Mouse (Mus musculus) stomach, embryonic 15.5 days (tissue): ENCODE measurements around the gene Sde2. TPM values are rescaled to one million over a fixed set of nuclear protein-coding genes. Genes with fewer than 3 reads are reported as not detected.

ENCODE experiments used
- ATAC-seq: fragments of 200-750 bp; cut with Nextera tagmentation; 2 replicates; pipeline ENCODE4 v1.8.0; 2017; ENCODE audit warnings: low read depth, moderate number of reproducible peaks, moderate TSS enrichment; ENCODE audit not compliant: insufficient read depth, low FRiP score
- H3K27ac ChIP-seq: fragments of 300-500 bp; sonication (generic); 2 replicates; pipeline ENCODE4 v1.5.1; 2015; ENCODE audit warnings: mild to moderate bottlenecking, inconsistent platforms
- H3K27me3 ChIP-seq: fragments of 300-500 bp; sonication (generic); replicated peaks from 2 replicates; pipeline ENCODE4 v1.6.1; 2015; ENCODE audit warnings: inconsistent platforms
- H3K36me3 ChIP-seq: fragments of 300-500 bp; sonication (generic); 2 replicates; pipeline ENCODE4 v1.6.1; 2015; ENCODE audit warnings: inconsistent platforms
- H3K4me1 ChIP-seq: fragments of 300-500 bp; sonication (generic); 2 replicates; pipeline ENCODE4 v1.6.1; 2015; ENCODE audit warnings: inconsistent platforms
- H3K4me2 ChIP-seq: fragments of 300-500 bp; sonication (generic); 2 replicates; pipeline ENCODE4 v1.6.1; 2015; ENCODE audit warnings: mild to moderate bottlenecking, inconsistent platforms
- H3K4me3 ChIP-seq: fragments of 300-500 bp; sonication (generic); replicated peaks from 2 replicates; pipeline ENCODE4 v1.5.1; 2015; ENCODE audit warnings: inconsistent platforms
- H3K9ac ChIP-seq: fragments of 300-500 bp; sonication (generic); 2 replicates; pipeline ENCODE4 v1.6.1; 2015; ENCODE audit warnings: inconsistent platforms
- H3K9me3 ChIP-seq: fragments of 300-500 bp; sonication (generic); 2 replicates; pipeline ENCODE4 v1.6.1; 2016; ENCODE audit warnings: inconsistent platforms
- WGBS: fragments of 180-500 bp; shearing (Covaris S2); methylation state at CpG from one replicate; pipeline ENCODE4 v1.1.7; 2015; 5-methylcytosine and 5-hydroxymethylcytosine counted together
- polyA plus RNA-seq: library from polyadenylated mRNA; unstranded; fragments of >200 nt; fragmentation: Nextera tagmentation; extraction: Ambion mirVana; gene quantifications from 2 replicates; pipeline ENCODE4 v1.2.1, GENCODE M21; 2015

The Sde2 gene
- polyA plus RNA-seq = 30.7 and 34.4 TPM in 2 replicates

DNA sequence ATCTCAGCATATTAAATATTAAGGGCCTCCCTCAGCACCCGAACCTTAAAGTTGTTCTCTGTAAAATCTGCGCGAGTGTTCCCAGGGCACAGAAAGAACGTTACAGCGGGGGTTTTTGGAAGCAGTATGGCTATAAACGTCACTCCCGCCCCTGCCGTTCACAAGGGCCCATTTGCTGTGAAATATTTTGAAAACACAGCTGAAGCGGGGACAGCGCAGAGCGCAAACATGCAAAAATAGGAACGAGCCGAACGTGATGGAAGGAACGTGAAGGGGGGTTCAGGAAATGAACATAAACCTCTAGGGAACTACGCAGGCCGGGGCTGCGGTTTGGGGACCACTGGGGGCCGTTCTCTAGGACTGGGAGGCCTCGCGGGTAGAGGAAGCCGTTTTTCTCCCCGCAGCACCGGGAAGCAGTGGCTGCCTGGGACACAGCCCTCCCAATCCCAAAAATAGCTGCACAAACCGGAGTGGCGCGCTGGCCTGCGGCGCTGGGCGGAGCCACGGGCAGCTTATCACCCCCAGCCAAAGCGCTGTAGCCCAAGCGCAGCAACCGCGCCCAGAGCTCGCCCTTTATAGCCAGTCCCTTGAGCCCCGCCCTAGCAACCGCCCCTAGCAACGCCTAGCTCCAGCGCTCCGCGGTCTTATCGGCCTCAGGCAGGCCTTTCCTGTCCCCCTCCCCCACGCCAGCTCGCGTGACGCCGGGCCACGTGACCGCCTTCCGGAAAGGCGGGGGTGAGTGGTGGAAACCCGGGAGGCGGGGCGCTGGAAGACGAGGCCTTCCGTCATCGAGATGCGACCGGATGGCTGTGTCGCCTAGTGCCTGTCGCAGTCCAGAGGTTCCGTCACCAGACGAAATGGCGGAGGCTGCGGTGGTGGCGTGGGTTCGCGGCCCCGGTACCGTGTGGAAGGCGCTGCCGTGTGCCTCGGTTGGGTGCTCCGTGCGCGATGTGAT lies at the start of gene Sde2:
Gene Sde2, plus strand, starts transcription at position 812 of the 955 bp plus-strand sequence.
- Histone ChIP-seq H3K36me3 (peaks cover 3% of the 10 kb centered on the region; the same call in 1 of the 2 replicates), H3K4me2 (peak within 1 kb of the TSS; percentile 81), H3K4me3 (peak within 1 kb of the TSS; percentile 78), H3K9ac (peak within 1 kb of the TSS; percentile 69), H3K9me3 (no peaks in the 10 kb centered on the region), H3K27ac (peak within 1 kb of the TSS; percentile 99), H3K27me3 (no peaks in the 10 kb centered on the region), H3K4me1 (peaks cover 19% of the 10 kb centered on the region)
- ATAC-seq = peak; percentile 99
- WGBS = under 1% methylated on average over 77 of the region's 77 CpGs

DNA sequence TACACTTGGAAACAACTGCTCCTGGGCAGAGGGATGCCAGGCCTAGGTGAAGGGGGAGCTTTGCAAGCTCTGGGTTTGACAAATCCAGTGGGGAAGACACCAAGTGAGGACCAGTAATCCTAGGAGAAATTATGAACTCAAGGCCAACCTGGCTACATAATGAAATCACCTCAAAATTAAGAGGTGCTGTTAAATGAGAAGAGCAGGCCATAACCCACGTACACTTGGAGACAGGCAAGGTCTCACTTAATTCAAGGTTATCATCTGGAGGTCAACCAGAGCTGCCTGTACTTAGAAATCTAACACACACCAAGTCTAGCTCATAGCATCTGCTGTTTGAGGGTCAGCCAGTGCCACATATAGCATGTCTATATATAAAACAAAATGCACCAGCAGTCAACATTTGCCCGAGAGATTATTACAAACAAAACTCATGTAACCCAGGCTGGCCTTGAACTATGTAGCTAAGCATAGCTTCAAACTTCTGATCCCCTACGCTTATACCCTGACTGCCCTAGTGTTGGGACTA lies 49.4 kb upstream of the Sde2 start:
- Histone ChIP-seq H3K27ac (no peak overlapping the region), H3K4me2 (no peak overlapping the region), H3K9me3 (no peaks in the 10 kb centered on the region), H3K4me1 (no peaks in the 10 kb centered on the region), H3K36me3 (peaks cover 46% of the 10 kb centered on the region), H3K9ac (no peak overlapping the region), H3K27me3 (no peaks in the 10 kb centered on the region), H3K4me3 (no peak overlapping the region)
- ATAC-seq = no peak
- 71% methylated on average over 3 of the region's 3 CpGs for WGBS

DNA sequence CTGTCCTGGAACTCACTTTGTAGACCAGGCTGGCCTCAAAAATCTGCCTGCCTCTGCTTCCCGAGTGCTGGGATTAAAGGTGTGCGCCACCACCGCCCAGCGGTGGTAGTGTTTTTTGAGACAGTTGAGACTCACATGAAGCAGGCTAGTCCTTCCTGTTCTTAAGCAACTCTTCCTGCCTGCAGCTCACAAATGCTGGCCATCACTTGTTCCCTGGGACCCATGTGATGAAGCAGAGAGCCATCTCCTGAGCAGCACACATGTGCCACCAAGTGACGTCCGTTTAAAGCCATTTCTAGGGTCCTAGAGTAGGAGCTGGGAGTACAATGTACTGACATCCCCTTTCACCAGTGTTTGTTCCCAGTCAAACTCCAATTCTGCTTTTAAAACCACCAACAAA lies 47.0 kb upstream of the Sde2 start:
- Histone ChIP-seq H3K4me3 (no peak overlapping the region), H3K36me3 (peaks cover 64% of the 10 kb centered on the region)
- WGBS = 87% methylated on average over 6 of the region's 6 CpGs

DNA sequence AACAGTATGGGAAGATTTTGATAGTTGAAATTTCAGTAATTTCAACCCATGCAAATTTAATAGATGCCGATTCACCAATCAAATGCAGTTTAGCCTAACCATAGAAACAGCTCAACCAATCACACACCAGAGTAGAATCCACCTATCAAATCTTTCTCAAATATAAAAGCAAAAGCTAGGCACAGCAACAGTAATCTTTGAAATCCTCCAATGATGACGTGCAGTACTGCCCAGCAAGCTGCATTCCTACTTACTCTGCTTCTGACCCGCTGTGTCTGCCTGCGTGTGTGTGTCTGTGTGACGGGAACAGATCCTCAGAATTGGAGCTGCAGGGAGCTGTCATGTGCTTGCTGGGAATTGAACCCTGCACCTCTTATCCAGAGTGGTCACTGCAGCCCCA lies 42.1 kb upstream of the Sde2 start:
- H3K9me3 ChIP-seq = no peaks in the 10 kb centered on the region
- peaks cover 12% of the 10 kb centered on the region for H3K4me1 ChIP-seq
- no peak overlapping the region for H3K4me2 ChIP-seq
- no peak for ATAC-seq
- no peak overlapping the region for H3K27ac ChIP-seq
- 76% methylated on average over 5 of the region's 5 CpGs for WGBS
- no peak overlapping the region for H3K4me3 ChIP-seq
- no peak overlapping the region for H3K9ac ChIP-seq
- peaks cover 59% of the 10 kb centered on the region for H3K36me3 ChIP-seq
- no peaks in the 10 kb centered on the region for H3K27me3 ChIP-seq

More for the DNA sequence above, 47.0 kb upstream of the Sde2 start:
- Histone ChIP-seq H3K27me3 (no peaks in the 10 kb centered on the region), H3K9ac (no peak overlapping the region), H3K4me2 (no peak overlapping the region), H3K9me3 (no peaks in the 10 kb centered on the region), H3K4me1 (peaks cover 1% of the 10 kb centered on the region; the same call in 1 of the 2 replicates), H3K27ac (no peak overlapping the region)
- no peak for ATAC-seq

DNA sequence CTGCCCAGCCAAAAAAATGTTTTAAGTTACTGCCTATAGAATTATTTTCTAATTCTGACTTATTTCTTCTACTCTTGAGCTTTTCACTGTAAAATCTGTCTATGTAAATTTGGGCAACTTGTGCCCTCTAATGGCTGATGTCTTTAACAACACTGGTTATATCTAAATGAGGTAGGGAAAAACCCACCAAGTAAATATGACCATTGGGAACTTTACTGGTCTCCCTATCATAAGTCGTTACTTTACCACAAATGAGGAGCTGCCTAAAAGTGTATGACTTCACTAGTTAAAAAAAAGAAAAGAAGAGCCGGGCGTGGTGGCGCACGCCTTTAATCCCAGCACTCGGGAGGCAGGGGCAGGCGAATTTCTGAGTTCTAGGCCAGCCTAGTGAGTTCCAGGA lies 40.0 kb upstream of the Sde2 start:
- Histone ChIP-seq H3K9ac (no peak overlapping the region), H3K4me1 (peaks cover 18% of the 10 kb centered on the region), H3K27me3 (no peaks in the 10 kb centered on the region), H3K27ac (no peak overlapping the region), H3K9me3 (no peaks in the 10 kb centered on the region), H3K36me3 (peaks cover 38% of the 10 kb centered on the region), H3K4me2 (peak overlapping the region; percentile 52), H3K4me3 (peak overlapping the region; percentile 32)
- ATAC-seq = no peak
- WGBS = 69% methylated on average over 7 of the region's 7 CpGs

DNA sequence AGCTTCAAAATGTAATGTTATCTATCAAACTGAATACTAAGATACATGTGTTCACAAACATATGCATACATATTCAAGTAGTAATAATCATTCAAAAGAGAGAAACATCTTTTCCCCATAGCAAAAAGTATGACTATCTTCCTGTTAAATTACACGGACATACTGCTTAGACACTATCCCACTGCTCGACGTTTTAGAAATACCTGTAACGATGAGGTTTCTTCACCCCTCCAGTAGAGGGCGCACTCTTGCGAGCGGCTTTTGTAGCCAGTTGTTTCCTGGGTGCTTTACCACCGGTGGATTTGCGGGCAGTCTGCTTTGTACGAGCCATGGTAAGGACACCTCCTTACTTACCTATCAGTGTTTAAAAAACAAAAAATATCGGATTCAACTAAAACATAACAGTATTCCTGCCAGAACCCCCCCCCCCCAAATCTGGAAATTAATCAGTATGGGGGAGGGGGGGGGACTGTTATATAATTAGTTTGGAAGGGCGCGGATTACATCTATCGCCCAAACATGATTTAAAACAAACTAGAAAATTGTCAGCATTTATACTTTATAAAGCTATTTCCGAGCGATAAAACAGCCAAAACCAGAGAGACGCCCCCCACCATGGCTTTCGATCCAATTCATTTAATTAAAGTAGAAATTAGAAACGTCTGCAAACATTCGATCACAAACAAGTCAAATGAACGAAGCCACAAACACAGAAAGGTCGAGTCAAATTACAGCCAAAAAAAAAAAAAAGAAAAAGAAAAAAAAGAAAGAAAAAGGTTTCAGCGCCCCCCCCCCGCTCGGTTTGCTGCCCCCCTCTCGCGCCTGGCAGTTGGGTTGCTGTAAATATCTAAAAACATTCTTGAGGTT lies 39.1 kb upstream of the Sde2 start:
- H3K9me3 ChIP-seq = no peaks in the 10 kb centered on the region
- peak overlapping the region; percentile 72 for H3K4me3 ChIP-seq
- 1% methylated on average over 27 of the region's 27 CpGs for WGBS
- ATAC-seq = no peak
- peak overlapping the region; percentile 97 for H3K9ac ChIP-seq
- H3K27me3 ChIP-seq = no peaks in the 10 kb centered on the region
- peak overlapping the region; percentile 100 for H3K27ac ChIP-seq
- H3K36me3 ChIP-seq = peaks cover 29% of the 10 kb centered on the region
- H3K4me1 ChIP-seq = peaks cover 18% of the 10 kb centered on the region
- peak overlapping the region; percentile 52 for H3K4me2 ChIP-seq

DNA sequence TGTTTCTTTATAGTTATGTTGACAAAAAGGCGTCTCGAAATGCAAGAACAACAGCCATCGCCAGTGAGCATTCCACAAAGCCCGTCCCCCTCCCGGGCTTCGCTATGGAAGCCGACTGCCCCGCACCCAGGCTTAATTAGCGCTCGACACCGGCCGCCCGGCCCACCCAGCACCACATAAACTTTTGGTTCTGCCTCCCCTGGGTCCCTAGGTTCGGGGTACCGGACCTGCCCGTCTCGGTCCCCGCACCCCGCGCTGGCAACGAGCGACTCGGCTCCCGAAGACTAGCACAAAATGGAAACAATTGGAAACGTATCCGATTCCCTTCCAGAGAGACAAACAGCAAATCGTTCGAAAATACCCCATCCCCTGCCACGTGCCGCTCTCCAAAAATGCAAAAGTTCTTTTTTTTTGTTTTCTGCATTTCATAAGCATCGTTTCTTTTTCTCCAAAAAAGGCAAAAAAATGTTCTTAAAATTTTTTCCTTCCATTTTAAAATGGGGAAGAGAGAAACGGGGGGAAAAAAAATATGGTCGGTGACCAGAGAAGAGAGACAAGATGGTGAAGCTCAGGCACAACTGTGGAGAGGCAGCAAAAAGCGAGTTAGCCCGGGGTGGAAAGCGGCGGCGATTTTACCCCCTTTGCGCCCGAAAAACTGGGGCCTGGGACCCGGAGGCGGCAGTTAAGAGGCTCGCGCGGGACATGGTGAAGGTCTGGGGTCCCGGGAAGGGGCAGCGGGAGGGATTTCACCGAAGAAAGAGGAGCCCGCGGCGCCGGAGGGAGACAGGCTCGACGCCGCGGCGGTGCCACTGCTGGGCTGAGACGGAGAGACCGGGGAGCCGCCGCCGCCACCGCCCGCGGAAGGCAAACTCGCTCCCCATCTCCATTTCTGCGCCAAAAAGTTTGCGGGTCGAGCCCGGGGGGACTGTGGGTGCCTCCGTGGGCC lies 38.2 kb upstream of the Sde2 start:
- peak overlapping the region; percentile 97 for H3K9ac ChIP-seq
- peak overlapping the region; percentile 100 for H3K27ac ChIP-seq
- peak overlapping the region; percentile 52 for H3K4me2 ChIP-seq
- no peaks in the 10 kb centered on the region for H3K27me3 ChIP-seq
- peaks cover 18% of the 10 kb centered on the region for H3K4me1 ChIP-seq
- no peaks in the 10 kb centered on the region for H3K9me3 ChIP-seq
- under 1% methylated on average over 71 of the region's 71 CpGs for WGBS
- peak; percentile 9; the same call in 1 of the 2 replicates for ATAC-seq
- peak overlapping the region; percentile 72 for H3K4me3 ChIP-seq
- peaks cover 21% of the 10 kb centered on the region for H3K36me3 ChIP-seq

DNA sequence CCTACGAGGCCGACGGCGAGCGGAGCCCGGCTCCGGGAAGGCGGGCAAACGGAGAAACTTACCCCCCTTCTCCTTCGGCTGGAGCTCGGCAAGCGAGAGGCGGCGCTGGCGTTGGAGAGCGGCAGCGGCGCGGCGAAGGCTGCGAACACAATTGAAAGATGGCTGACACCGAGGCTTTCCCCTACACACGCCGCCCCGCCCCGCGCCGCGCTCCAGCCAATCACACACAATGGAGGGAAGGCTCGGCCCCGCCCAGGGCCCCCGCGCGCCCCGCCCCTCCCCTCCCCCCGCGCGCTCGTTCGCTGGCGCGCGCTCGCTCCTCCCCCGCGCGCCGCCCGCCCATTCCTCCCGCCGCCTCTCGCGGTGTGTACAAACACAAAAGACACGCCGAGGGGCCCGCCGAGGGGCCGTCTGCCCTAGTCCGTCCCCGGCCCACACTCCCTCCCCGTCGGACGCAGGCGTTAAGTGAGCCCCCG lies 37.5 kb upstream of the Sde2 start:
- Histone ChIP-seq H3K9ac (peak overlapping the region; percentile 97), H3K4me3 (peak overlapping the region; percentile 72)
- under 1% methylated on average over 54 of the region's 65 CpGs for WGBS

DNA sequence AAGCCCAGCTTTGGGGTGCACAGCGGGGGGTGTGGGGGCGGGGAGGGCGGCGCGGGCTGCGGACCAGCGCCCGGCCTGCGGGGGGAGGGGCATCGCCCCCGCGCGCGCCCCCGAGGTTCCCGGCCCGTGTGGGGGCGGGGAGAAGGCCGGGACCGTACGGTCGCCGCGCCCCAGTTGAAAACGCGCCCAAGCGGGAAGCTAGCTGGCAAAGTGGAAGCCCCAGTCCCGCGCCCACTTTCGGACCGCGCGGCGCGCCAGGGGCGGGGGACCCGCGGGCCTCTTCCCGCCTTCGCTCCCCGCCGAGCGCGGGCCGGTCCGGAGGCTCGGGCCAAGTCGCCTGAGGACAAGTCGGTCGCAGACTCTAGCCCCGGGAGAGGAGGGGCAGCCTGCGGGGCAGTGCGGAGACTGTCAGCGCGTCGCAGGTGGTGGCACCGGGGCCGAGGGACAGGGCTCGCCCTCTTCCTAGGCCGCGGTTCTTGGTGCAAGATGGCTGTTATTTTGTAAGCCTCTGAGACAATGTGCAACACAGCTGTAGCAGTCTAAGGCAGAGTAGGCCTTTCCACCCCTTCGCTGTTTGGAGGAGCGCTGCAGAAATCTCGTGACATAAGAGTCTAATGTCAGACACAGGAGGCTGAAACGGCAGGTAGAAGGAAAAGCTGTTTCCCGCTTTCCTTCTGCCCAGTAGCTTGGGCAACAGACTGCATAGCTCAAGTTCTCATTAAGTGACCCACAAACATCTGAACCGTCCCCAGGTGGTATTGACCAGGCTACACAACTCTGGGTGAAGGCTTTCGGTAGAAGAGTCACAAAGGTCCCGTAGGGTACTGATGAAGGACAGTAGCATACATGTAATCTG lies 36.8 kb upstream of the Sde2 start, which contains the start of gene H3f3a:
Gene H3f3a, minus strand, starts transcription at position 59 of the 856 bp plus-strand sequence.
- H3K9me3 ChIP-seq = no peaks in the 10 kb centered on the region
- peak; percentile 73 for ATAC-seq
- H3K36me3 ChIP-seq = peaks cover 12% of the 10 kb centered on the region; the same call in 1 of the 2 replicates
- peak within 1 kb of the TSS; percentile 97 for H3K9ac ChIP-seq
- H3K4me2 ChIP-seq = peak within 1 kb of the TSS; percentile 70
- no peaks in the 10 kb centered on the region for H3K27me3 ChIP-seq
- peaks cover 15% of the 10 kb centered on the region for H3K4me1 ChIP-seq
- WGBS = 2% methylated on average over 50 of the region's 69 CpGs
- peak within 1 kb of the TSS; percentile 72 for H3K4me3 ChIP-seq
- H3K27ac ChIP-seq = peak within 1 kb of the TSS; percentile 100

More for the DNA sequence above, 37.5 kb upstream of the Sde2 start:
- H3K9me3 ChIP-seq = no peaks in the 10 kb centered on the region
- no peaks in the 10 kb centered on the region for H3K27me3 ChIP-seq
- peak overlapping the region; percentile 100 for H3K27ac ChIP-seq
- peak overlapping the region; percentile 70 for H3K4me2 ChIP-seq
- ATAC-seq = peak; percentile 94
- peaks cover 17% of the 10 kb centered on the region; the same call in 1 of the 2 replicates for H3K36me3 ChIP-seq
- H3K4me1 ChIP-seq = peaks cover 18% of the 10 kb centered on the region
